Mouse (Mus musculus): ENCODE measurements around the gene Hsd3b7. TPM values are rescaled to one million over a fixed set of nuclear protein-coding genes. Genes with fewer than 3 reads are reported as not detected.

The Hsd3b7 gene
- total RNA-seq, 2 experiments from 2014 or later, result 19.1 to 27.6 TPM

Other genes starting within 250 kb of the Hsd3b7 start
- gene Tmem265, start 239.2 kb upstream of the Hsd3b7 start, total RNA-seq (2014; fragmentation: Nextera tagmentation), result 8.1 TPM in 1 of 2 replicates, not detected in the other
- 0.99 and 2.9 TPM in 2 replicates for gene Tmem265, start 239.2 kb upstream of the Hsd3b7 start, total RNA-seq (2017)
- 57.0 and 72.0 TPM in 2 replicates for gene Phkg2, start 227.3 kb upstream of the Hsd3b7 start, total RNA-seq (2014; fragmentation: Nextera tagmentation)
- 27.4 and 31.7 TPM in 2 replicates for gene Phkg2, start 227.3 kb upstream of the Hsd3b7 start, total RNA-seq (2017)
- 0.37 and 0.77 TPM in 2 replicates for gene Ccdc189, start 212.0 kb upstream of the Hsd3b7 start, total RNA-seq (2014; fragmentation: Nextera tagmentation)
- gene Ccdc189, start 212.0 kb upstream of the Hsd3b7 start, total RNA-seq (2017), result 1.6 and 3.9 TPM in 2 replicates
- 25.0 and 48.1 TPM in 2 replicates for gene Rnf40, start 211.8 kb upstream of the Hsd3b7 start, total RNA-seq (2014; fragmentation: Nextera tagmentation)
- gene Rnf40, start 211.8 kb upstream of the Hsd3b7 start, total RNA-seq (2017), result 35.3 and 42.8 TPM in 2 replicates
- 12.9 and 18.9 TPM in 2 replicates for gene Zfp629, start 184.8 kb upstream of the Hsd3b7 start, total RNA-seq (2014; fragmentation: Nextera tagmentation)
- 8.2 and 12.6 TPM in 2 replicates for gene Zfp629, start 184.8 kb upstream of the Hsd3b7 start, total RNA-seq (2017)
- 50.9 and 81.5 TPM in 2 replicates for gene Bcl7c, start 91.7 kb upstream of the Hsd3b7 start, total RNA-seq (2014; fragmentation: Nextera tagmentation)
- 39.3 and 57.5 TPM in 2 replicates for gene Bcl7c, start 91.7 kb upstream of the Hsd3b7 start, total RNA-seq (2017)
- 0.73 and 1.2 TPM in 2 replicates for gene Ctf1, start 87.9 kb upstream of the Hsd3b7 start, total RNA-seq (2014; fragmentation: Nextera tagmentation)
- gene Ctf1, start 87.9 kb upstream of the Hsd3b7 start, total RNA-seq (2017), result 0.90 and 3.2 TPM in 2 replicates
- not detected in 2 replicates for gene Ctf2, start 68.4 kb upstream of the Hsd3b7 start, total RNA-seq (2014; fragmentation: Nextera tagmentation)
- gene Ctf2, start 68.4 kb upstream of the Hsd3b7 start, total RNA-seq (2017), result 0.31 TPM in 1 of 2 replicates, not detected in the other
- 11.1 and 11.7 TPM in 2 replicates for gene Fbxl19, start 56.1 kb upstream of the Hsd3b7 start, total RNA-seq (2014; fragmentation: Nextera tagmentation)
- 13.8 and 17.7 TPM in 2 replicates for gene Fbxl19, start 56.1 kb upstream of the Hsd3b7 start, total RNA-seq (2017)
- 36.8 and 41.2 TPM in 2 replicates for gene Orai3, start 30.8 kb upstream of the Hsd3b7 start, total RNA-seq (2014; fragmentation: Nextera tagmentation)
- 22.7 and 22.8 TPM in 2 replicates for gene Orai3, start 30.8 kb upstream of the Hsd3b7 start, total RNA-seq (2017)
- 59.6 and 105 TPM in 2 replicates for gene Setd1a, start 23.9 kb upstream of the Hsd3b7 start, total RNA-seq (2014; fragmentation: Nextera tagmentation)
- 11.9 and 12.4 TPM in 2 replicates for gene Setd1a, start 23.9 kb upstream of the Hsd3b7 start, total RNA-seq (2017)
- not detected in 2 replicates for gene Gm49388, start 15.0 kb upstream of the Hsd3b7 start, total RNA-seq (2014; fragmentation: Nextera tagmentation)
- gene Gm49388, start 15.0 kb upstream of the Hsd3b7 start, total RNA-seq (2017), result 1.2 TPM in 1 of 2 replicates, not detected in the other
- 88.9 and 105 TPM in 2 replicates for gene Stx4a, start 23.7 kb downstream of the Hsd3b7 start, total RNA-seq (2014; fragmentation: Nextera tagmentation)
- 37.7 and 38.8 TPM in 2 replicates for gene Stx4a, start 23.7 kb downstream of the Hsd3b7 start, total RNA-seq (2017)
- 0.62 and 0.88 TPM in 2 replicates for gene Stx1b, start 23.9 kb downstream of the Hsd3b7 start, total RNA-seq (2014; fragmentation: Nextera tagmentation)
- not detected in 2 replicates for gene Stx1b, start 23.9 kb downstream of the Hsd3b7 start, total RNA-seq (2017)
- 29.2 and 38.4 TPM in 2 replicates for gene Zfp646, start 75.6 kb downstream of the Hsd3b7 start, total RNA-seq (2014; fragmentation: Nextera tagmentation)
- gene Zfp646, start 75.6 kb downstream of the Hsd3b7 start, total RNA-seq (2017), result 35.5 and 40.8 TPM in 2 replicates
- gene Zfp668, start 76.2 kb downstream of the Hsd3b7 start, total RNA-seq (2014; fragmentation: Nextera tagmentation), result 7.2 and 15.7 TPM in 2 replicates
- gene Zfp668, start 76.2 kb downstream of the Hsd3b7 start, total RNA-seq (2017), result 3.9 and 4.9 TPM in 2 replicates
- 0.19 TPM in 1 of 2 replicates, not detected in the other for gene Prss53, start 90.4 kb downstream of the Hsd3b7 start, total RNA-seq (2014; fragmentation: Nextera tagmentation)
- gene Prss53, start 90.4 kb downstream of the Hsd3b7 start, total RNA-seq (2017), result 0.13 TPM in 1 of 2 replicates, not detected in the other
- not detected in 2 replicates for gene Gm21974, start 94.8 kb downstream of the Hsd3b7 start, total RNA-seq (2014; fragmentation: Nextera tagmentation)
- gene Gm21974, start 94.8 kb downstream of the Hsd3b7 start, total RNA-seq (2017), result not detected in 2 replicates
- gene Vkorc1, start 95.0 kb downstream of the Hsd3b7 start, total RNA-seq (2014; fragmentation: Nextera tagmentation), result 93.1 and 126 TPM in 2 replicates
- 24.9 and 69.4 TPM in 2 replicates for gene Vkorc1, start 95.0 kb downstream of the Hsd3b7 start, total RNA-seq (2017)
- 63.3 and 78.0 TPM in 2 replicates for gene Bckdk, start 103.5 kb downstream of the Hsd3b7 start, total RNA-seq (2014; fragmentation: Nextera tagmentation)
- 38.6 and 50.5 TPM in 2 replicates for gene Bckdk, start 103.5 kb downstream of the Hsd3b7 start, total RNA-seq (2017)
- 20.4 and 25.0 TPM in 2 replicates for gene Kat8, start 111.9 kb downstream of the Hsd3b7 start, total RNA-seq (2014; fragmentation: Nextera tagmentation)
- 18.1 and 21.0 TPM in 2 replicates for gene Kat8, start 111.9 kb downstream of the Hsd3b7 start, total RNA-seq (2017)
- gene Prss8, start 129.5 kb downstream of the Hsd3b7 start, total RNA-seq (2014; fragmentation: Nextera tagmentation), result not detected in 2 replicates
- 0.52 TPM in 1 of 2 replicates, not detected in the other for gene Prss8, start 129.5 kb downstream of the Hsd3b7 start, total RNA-seq (2017)
- 0.92 and 7.3 TPM in 2 replicates for gene Prss36, start 146.1 kb downstream of the Hsd3b7 start, total RNA-seq (2014; fragmentation: Nextera tagmentation)
- 0.90 and 3.3 TPM in 2 replicates for gene Prss36, start 146.1 kb downstream of the Hsd3b7 start, total RNA-seq (2017)
- 319 and 323 TPM in 2 replicates for gene Fus, start 166.9 kb downstream of the Hsd3b7 start, total RNA-seq (2014; fragmentation: Nextera tagmentation)
- gene Fus, start 166.9 kb downstream of the Hsd3b7 start, total RNA-seq (2017), result 60.8 and 62.2 TPM in 2 replicates
- 115 and 175 TPM in 2 replicates for gene Pycard, start 193.3 kb downstream of the Hsd3b7 start, total RNA-seq (2014; fragmentation: Nextera tagmentation)
- gene Pycard, start 193.3 kb downstream of the Hsd3b7 start, total RNA-seq (2017), result 62.6 and 101 TPM in 2 replicates
- gene Trim72, start 203.3 kb downstream of the Hsd3b7 start, total RNA-seq (2014; fragmentation: Nextera tagmentation), result not detected in 2 replicates
- gene Trim72, start 203.3 kb downstream of the Hsd3b7 start, total RNA-seq (2017), result not detected in 2 replicates

Data from granulocyte monocyte progenitor cell, adult 5-6 weeks (primary cell).